Mouse (Mus musculus): ENCODE results near the gene Ewsr1. TPM values are rescaled to one million over a fixed set of nuclear protein-coding genes. Genes with fewer than 3 reads are reported as not detected.

Ewsr1 gene
- total and polyA plus RNA-seq, 3 experiments, result 454 to 1,012 (median 527) TPM

GRCm38 (mm10) chr11:5037146-5037854 lies 61.8 kb downstream of the Ewsr1 start:
- TF ChIP-seq POLR2AphosphoS5 (IDR thresholded peaks at IDR 0.05; ENCODE audit: insufficient replicate concordance, low read depth, low read length) (no peak), GATA2 (IDR thresholded peaks at IDR 0.05; ENCODE audit: borderline replicate concordance, low read depth, low read length) (no peak), TAL1 (conservative IDR thresholded peaks at IDR 0.05; ENCODE audit: low read depth, low read length) (no peak), CTCF (IDR thresholded peaks at IDR 0.05; ENCODE audit: low read depth, low read length) (no peak), GATA1 (IDR thresholded peaks at IDR 0.05; ENCODE audit: borderline replicate concordance, low read length) (no peak)
- peaks cover 100% of the 10 kb centered on the region for H3K36me3 ChIP-seq (replicated peaks)
- H3K27me3 ChIP-seq (ENCODE audit: insufficient read depth, low read length), result no peaks in the 10 kb centered on the region
- H3K4me1 ChIP-seq (ENCODE audit: insufficient read depth, low read depth, low read length), result peaks cover 8% of the 10 kb centered on the region; the same call in 1 of the 2 replicates
- ATAC-seq (ENCODE audit: extremely low read depth, insufficient number of reproducible peaks, low FRiP score, poor library complexity, severe bottlenecking) (no peak), DNase-seq (ENCODE audit: low spot score) (no peak)
- H3K9me3 ChIP-seq (replicated peaks), result no peaks in the 10 kb centered on the region
- H3K4me3 ChIP-seq (ENCODE audit: low read depth, low read length), result no peak overlapping the region

- Histone ChIP-seq H3K36me3 (replicated peaks) (peaks cover 100% of the 10 kb centered on the region), H3K27me3 (ENCODE audit: insufficient read depth, low read length) (no peaks in the 10 kb centered on the region), H3K4me1 (ENCODE audit: insufficient read depth, low read depth, low read length) (peaks cover 13% of the 10 kb centered on the region; the same call in 1 of the 2 replicates), H3K9me3 (replicated peaks) (no peaks in the 10 kb centered on the region), H3K4me3 (ENCODE audit: low read depth, low read length) (no peak overlapping the region)
- DNase-seq (ENCODE audit: low spot score), result no peak
- TF ChIP-seq GATA2 (IDR thresholded peaks at IDR 0.05; ENCODE audit: borderline replicate concordance, low read depth, low read length), result no peak
- no peak for TF ChIP-seq GATA1 (IDR thresholded peaks at IDR 0.05; ENCODE audit: borderline replicate concordance, low read length)
- no peak for TF ChIP-seq CTCF (IDR thresholded peaks at IDR 0.05; ENCODE audit: low read depth, low read length)
- no peak for TF ChIP-seq POLR2AphosphoS5 (IDR thresholded peaks at IDR 0.05; ENCODE audit: insufficient replicate concordance, low read depth, low read length)
- no peak for TF ChIP-seq TAL1 (conservative IDR thresholded peaks at IDR 0.05; ENCODE audit: low read depth, low read length)
- ATAC-seq (ENCODE audit: extremely low read depth, insufficient number of reproducible peaks, low FRiP score, poor library complexity, severe bottlenecking), result no peak
Observed at GRCm38 (mm10) chr11:5035421-5035820, 63.6 kb downstream of the Ewsr1 start.

- peaks cover 99% of the 10 kb centered on the region for H3K36me3 ChIP-seq (replicated peaks)
- H3K4me1 ChIP-seq (ENCODE audit: insufficient read depth, low read depth, low read length), result peaks cover 8% of the 10 kb centered on the region; the same call in 1 of the 2 replicates
- ATAC-seq (ENCODE audit: extremely low read depth, insufficient number of reproducible peaks, low FRiP score, poor library complexity, severe bottlenecking) (no peak), DNase-seq (ENCODE audit: low spot score) (no peak)
- TF ChIP-seq POLR2AphosphoS5 (IDR thresholded peaks at IDR 0.05; ENCODE audit: insufficient replicate concordance, low read depth, low read length) (no peak), GATA1 (IDR thresholded peaks at IDR 0.05; ENCODE audit: borderline replicate concordance, low read length) (no peak), CTCF (IDR thresholded peaks at IDR 0.05; ENCODE audit: low read depth, low read length) (no peak), GATA2 (IDR thresholded peaks at IDR 0.05; ENCODE audit: borderline replicate concordance, low read depth, low read length) (no peak), TAL1 (conservative IDR thresholded peaks at IDR 0.05; ENCODE audit: low read depth, low read length) (no peak)
- no peaks in the 10 kb centered on the region for H3K9me3 ChIP-seq (replicated peaks)
- no peaks in the 10 kb centered on the region for H3K27me3 ChIP-seq (ENCODE audit: insufficient read depth, low read length)
- H3K4me3 ChIP-seq (ENCODE audit: low read depth, low read length), result no peak overlapping the region
Observed at GRCm38 (mm10) chr11:5033136-5033535, 65.9 kb downstream of the Ewsr1 start.

GRCm38 (mm10) chr11:5032706-5033105 lies 66.4 kb downstream of the Ewsr1 start:
- DNase-seq (ENCODE audit: low spot score) (no peak), ATAC-seq (ENCODE audit: extremely low read depth, insufficient number of reproducible peaks, low FRiP score, poor library complexity, severe bottlenecking) (no peak)
- Histone ChIP-seq H3K4me3 (ENCODE audit: low read depth, low read length) (no peak overlapping the region), H3K36me3 (replicated peaks) (peaks cover 99% of the 10 kb centered on the region), H3K4me1 (ENCODE audit: insufficient read depth, low read depth, low read length) (peaks cover 8% of the 10 kb centered on the region; the same call in 1 of the 2 replicates), H3K9me3 (replicated peaks) (no peaks in the 10 kb centered on the region), H3K27me3 (ENCODE audit: insufficient read depth, low read length) (no peaks in the 10 kb centered on the region)
- TF ChIP-seq TAL1 (conservative IDR thresholded peaks at IDR 0.05; ENCODE audit: low read depth, low read length) (no peak), GATA1 (IDR thresholded peaks at IDR 0.05; ENCODE audit: borderline replicate concordance, low read length) (no peak), GATA2 (IDR thresholded peaks at IDR 0.05; ENCODE audit: borderline replicate concordance, low read depth, low read length) (no peak), CTCF (IDR thresholded peaks at IDR 0.05; ENCODE audit: low read depth, low read length) (no peak), POLR2AphosphoS5 (IDR thresholded peaks at IDR 0.05; ENCODE audit: insufficient replicate concordance, low read depth, low read length) (no peak)

GRCm38 (mm10) chr11:5028228-5028627 lies 70.8 kb downstream of the Ewsr1 start:
- H3K9me3 ChIP-seq (replicated peaks), result no peaks in the 10 kb centered on the region
- DNase-seq (ENCODE audit: low spot score) (no peak), ATAC-seq (ENCODE audit: extremely low read depth, insufficient number of reproducible peaks, low FRiP score, poor library complexity, severe bottlenecking) (no peak)
- H3K4me1 ChIP-seq (ENCODE audit: insufficient read depth, low read depth, low read length), result peaks cover 11% of the 10 kb centered on the region; the same call in 1 of the 2 replicates
- peaks cover 98% of the 10 kb centered on the region for H3K36me3 ChIP-seq (replicated peaks)
- H3K4me3 ChIP-seq (ENCODE audit: low read depth, low read length), result no peak overlapping the region
- no peaks in the 10 kb centered on the region for H3K27me3 ChIP-seq (ENCODE audit: insufficient read depth, low read length)
- TF ChIP-seq CTCF (IDR thresholded peaks at IDR 0.05; ENCODE audit: low read depth, low read length) (no peak), GATA2 (IDR thresholded peaks at IDR 0.05; ENCODE audit: borderline replicate concordance, low read depth, low read length) (no peak), POLR2AphosphoS5 (IDR thresholded peaks at IDR 0.05; ENCODE audit: insufficient replicate concordance, low read depth, low read length) (no peak), GATA1 (IDR thresholded peaks at IDR 0.05; ENCODE audit: borderline replicate concordance, low read length) (no peak), TAL1 (conservative IDR thresholded peaks at IDR 0.05; ENCODE audit: low read depth, low read length) (no peak)

GRCm38 (mm10) chr11:5025108-5025507 lies 74.0 kb downstream of the Ewsr1 start:
- Histone ChIP-seq H3K4me1 (ENCODE audit: insufficient read depth, low read depth, low read length) (peaks cover 3% of the 10 kb centered on the region; the same call in 1 of the 2 replicates), H3K9me3 (replicated peaks) (no peaks in the 10 kb centered on the region), H3K36me3 (replicated peaks) (peaks cover 89% of the 10 kb centered on the region), H3K27me3 (ENCODE audit: insufficient read depth, low read length) (no peaks in the 10 kb centered on the region), H3K4me3 (ENCODE audit: low read depth, low read length) (no peak overlapping the region)
- no peak for DNase-seq (ENCODE audit: low spot score)
- TF ChIP-seq GATA1 (IDR thresholded peaks at IDR 0.05; ENCODE audit: borderline replicate concordance, low read length) (no peak), TAL1 (conservative IDR thresholded peaks at IDR 0.05; ENCODE audit: low read depth, low read length) (no peak), CTCF (IDR thresholded peaks at IDR 0.05; ENCODE audit: low read depth, low read length) (no peak), GATA2 (IDR thresholded peaks at IDR 0.05; ENCODE audit: borderline replicate concordance, low read depth, low read length) (no peak)
- ATAC-seq (ENCODE audit: extremely low read depth, insufficient number of reproducible peaks, low FRiP score, poor library complexity, severe bottlenecking), result no peak

Other genes starting within 250 kb of the Ewsr1 start
- gene Nf2, start 249.7 kb downstream of the Ewsr1 start, total RNA-seq (2014; fragmentation: Nextera tagmentation), result 41.9 and 43.3 TPM in 2 replicates
- 44.4 and 49.7 TPM in 2 replicates for gene Nf2, start 249.7 kb downstream of the Ewsr1 start, total RNA-seq (2017)
- gene Nf2, start 249.7 kb downstream of the Ewsr1 start, polyA plus RNA-seq (2012), result 62.2 and 79.7 TPM in 2 replicates
- 16.7 and 36.0 TPM in 2 replicates for gene Nipsnap1, start 225.3 kb downstream of the Ewsr1 start, total RNA-seq (2014; fragmentation: Nextera tagmentation)
- 21.8 and 22.5 TPM in 2 replicates for gene Nipsnap1, start 225.3 kb downstream of the Ewsr1 start, total RNA-seq (2017)
- gene Nipsnap1, start 225.3 kb downstream of the Ewsr1 start, polyA plus RNA-seq (2012), result 24.4 and 25.3 TPM in 2 replicates
- gene Thoc5, start 203.9 kb downstream of the Ewsr1 start, total RNA-seq (2014; fragmentation: Nextera tagmentation), result 50.6 and 57.9 TPM in 2 replicates
- gene Thoc5, start 203.9 kb downstream of the Ewsr1 start, total RNA-seq (2017), result 67.5 and 68.8 TPM in 2 replicates
- gene Thoc5, start 203.9 kb downstream of the Ewsr1 start, polyA plus RNA-seq (2012), result 5.8 and 8.9 TPM in 2 replicates
- gene Nefh, start 151.2 kb downstream of the Ewsr1 start, total RNA-seq (2014; fragmentation: Nextera tagmentation), result 56.4 and 60.4 TPM in 2 replicates
- gene Nefh, start 151.2 kb downstream of the Ewsr1 start, total RNA-seq (2017), result 153 and 179 TPM in 2 replicates
- 40.7 and 49.4 TPM in 2 replicates for gene Nefh, start 151.2 kb downstream of the Ewsr1 start, polyA plus RNA-seq (2012)
- gene Ap1b1, start 112.4 kb downstream of the Ewsr1 start, total RNA-seq (2014; fragmentation: Nextera tagmentation), result 129 and 141 TPM in 2 replicates
- gene Ap1b1, start 112.4 kb downstream of the Ewsr1 start, total RNA-seq (2017), result 94.9 and 98.0 TPM in 2 replicates
- gene Ap1b1, start 112.4 kb downstream of the Ewsr1 start, polyA plus RNA-seq (2012), result 76.1 and 86.1 TPM in 2 replicates
- gene Rasl10a, start 41.1 kb downstream of the Ewsr1 start, total RNA-seq (2014; fragmentation: Nextera tagmentation), result not detected in 2 replicates
- gene Rasl10a, start 41.1 kb downstream of the Ewsr1 start, total RNA-seq (2017), result 0.55 TPM in 1 of 2 replicates, not detected in the other
- gene Rasl10a, start 41.1 kb downstream of the Ewsr1 start, polyA plus RNA-seq (2012), result 0.37 and 0.47 TPM in 2 replicates
- gene Gas2l1, start 33.9 kb downstream of the Ewsr1 start, total RNA-seq (2014; fragmentation: Nextera tagmentation), result 29.4 and 32.1 TPM in 2 replicates
- 18.2 and 22.1 TPM in 2 replicates for gene Gas2l1, start 33.9 kb downstream of the Ewsr1 start, total RNA-seq (2017)
- gene Gas2l1, start 33.9 kb downstream of the Ewsr1 start, polyA plus RNA-seq (2012), result 103 and 113 TPM in 2 replicates
- gene Rhbdd3, start 340 bp downstream of the Ewsr1 start, total RNA-seq (2014; fragmentation: Nextera tagmentation), result 9.7 and 10.9 TPM in 2 replicates
- gene Rhbdd3, start 340 bp downstream of the Ewsr1 start, total RNA-seq (2017), result 19.4 and 21.1 TPM in 2 replicates
- 37.2 and 42.8 TPM in 2 replicates for gene Rhbdd3, start 340 bp downstream of the Ewsr1 start, polyA plus RNA-seq (2012)
- gene Emid1, start 53.0 kb upstream of the Ewsr1 start, total RNA-seq (2014; fragmentation: Nextera tagmentation), result not detected in 2 replicates
- 0.16 TPM in 1 of 2 replicates, not detected in the other for gene Emid1, start 53.0 kb upstream of the Ewsr1 start, total RNA-seq (2017)
- gene Emid1, start 53.0 kb upstream of the Ewsr1 start, polyA plus RNA-seq (2012), result not detected in 2 replicates
- 2.3 and 3.4 TPM in 2 replicates for gene Kremen1, start 162.3 kb upstream of the Ewsr1 start, total RNA-seq (2014; fragmentation: Nextera tagmentation)
- gene Kremen1, start 162.3 kb upstream of the Ewsr1 start, total RNA-seq (2017), result 2.7 and 3.0 TPM in 2 replicates
- gene Kremen1, start 162.3 kb upstream of the Ewsr1 start, polyA plus RNA-seq (2012), result 2.8 and 2.9 TPM in 2 replicates